Mouse (Mus musculus): ENCODE data around the gene 1700034J05Rik.

DNA sequence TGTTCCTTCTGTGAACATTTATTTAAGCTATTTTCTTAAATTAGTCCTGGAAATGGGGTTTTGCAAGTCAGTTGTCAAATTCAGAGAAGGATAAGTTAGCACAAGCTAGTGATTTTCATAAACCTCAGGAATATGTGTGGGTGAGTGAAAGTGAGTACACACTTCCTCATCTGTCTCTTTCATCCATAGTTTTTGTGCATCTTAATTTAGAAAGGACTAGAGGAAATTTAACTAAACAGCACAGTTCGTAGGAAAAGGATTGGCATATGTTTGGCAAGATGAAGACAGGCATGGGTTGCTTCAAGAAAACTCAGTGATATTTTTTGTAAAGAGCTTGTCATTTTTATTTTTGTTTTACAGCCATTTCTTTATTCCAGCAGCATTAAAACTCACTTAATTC lies 2.7 kb upstream of the 1700034J05Rik start:
- TF ChIP-seq CTCF (IDR thresholded peaks at IDR 0.05; ENCODE audit: low read depth) (no peak), EP300 (optimal IDR thresholded peaks at IDR 0.05) (no peak)
